Mouse (Mus musculus) skeletal muscle tissue, adult 2 months (tissue): ENCODE results near the gene Sytl3.

ENCODE experiments used
- DNase-seq: peaks from one replicate; pipeline ENCODE4 v3.0.0-alpha.2; 2012; ENCODE audit warnings: low read depth, low spot score

Gene Sytl3

DNA sequence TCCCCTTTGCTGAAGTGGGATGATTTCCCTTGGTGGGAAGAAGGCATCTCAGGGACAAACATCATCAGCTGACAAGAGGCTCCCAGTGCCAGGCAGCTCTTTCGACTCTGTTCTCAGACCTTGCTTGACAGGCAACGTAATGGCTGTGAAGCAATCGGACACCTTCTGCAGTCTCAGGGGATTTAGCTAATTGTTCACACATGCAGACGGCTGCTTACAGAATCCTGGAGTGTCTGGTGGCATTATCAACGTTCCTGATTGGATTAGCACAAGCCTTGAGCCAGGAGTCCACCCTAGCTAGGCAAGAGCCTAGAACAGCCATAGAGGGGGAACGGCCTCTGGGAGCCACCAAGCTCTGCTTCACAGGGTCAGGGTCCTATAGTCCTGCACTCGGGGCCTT is 93.5 kb downstream of the Sytl3 start:
- DNase-seq = no peak

DNA sequence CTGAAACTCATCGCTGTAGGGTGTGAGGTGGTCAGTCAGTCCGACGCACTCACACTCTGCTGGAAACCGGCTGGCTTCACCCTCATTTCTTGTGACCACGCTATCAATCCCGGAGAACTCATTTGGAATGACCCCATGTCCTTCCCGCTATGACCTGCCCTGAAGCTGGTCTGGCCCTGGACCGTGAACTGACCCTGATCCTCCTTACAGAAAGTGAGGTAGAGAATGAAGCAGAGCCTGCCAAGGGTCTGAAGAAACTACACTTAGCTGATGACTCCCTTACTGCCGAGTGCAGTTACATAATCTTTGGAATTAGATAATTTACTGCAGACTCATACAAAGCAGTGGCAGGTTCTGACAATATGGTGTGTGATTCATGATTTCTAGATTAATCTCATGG is 96.3 kb downstream of the Sytl3 start:
- DNase-seq = no peak

- DNase-seq = no peak
These were observed 97.0 kb downstream of the Sytl3 start for GRCm38 (mm10) chr17:6755873-6756272.

DNA sequence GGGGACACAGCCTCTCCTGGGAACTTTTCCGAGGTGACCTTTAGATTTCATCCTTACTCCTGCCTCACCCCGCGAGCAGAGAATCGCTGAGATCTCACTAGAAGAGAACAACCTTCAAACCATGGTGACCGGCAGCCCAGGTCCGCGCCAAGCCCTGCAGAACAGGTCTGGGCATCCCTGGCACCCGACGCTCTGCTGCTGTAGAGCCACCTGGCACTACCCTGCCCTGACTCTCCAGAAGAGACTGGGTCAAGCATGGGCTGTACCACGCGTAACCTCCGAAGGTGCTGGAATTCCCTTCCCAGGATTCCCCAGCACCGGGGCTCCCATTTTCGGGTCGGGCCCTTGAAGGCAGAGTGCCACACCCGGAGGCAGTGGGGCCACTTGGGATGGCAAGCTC is 99.0 kb downstream of the Sytl3 start:
- DNase-seq = no peak

DNA sequence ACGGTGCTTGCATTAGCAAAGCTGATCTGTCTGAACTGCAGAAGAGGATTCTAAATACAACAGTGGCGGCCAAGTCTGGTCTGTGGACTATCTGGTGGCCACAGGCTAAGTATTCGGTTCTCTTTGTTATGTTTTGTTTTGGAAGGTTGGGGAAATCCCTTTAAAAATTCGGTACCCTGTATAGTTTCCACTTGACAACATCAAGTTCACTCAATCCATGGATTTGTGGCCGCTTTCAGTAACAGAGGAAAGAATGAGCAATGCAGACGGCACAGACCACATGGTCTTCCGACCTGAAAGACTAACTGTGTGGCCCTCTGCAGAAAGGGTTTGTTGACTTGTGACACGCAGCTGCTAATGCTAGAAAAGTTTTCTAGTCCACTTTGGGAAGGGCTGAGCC is 100.0 kb downstream of the Sytl3 start:
- DNase-seq = no peak

DNA sequence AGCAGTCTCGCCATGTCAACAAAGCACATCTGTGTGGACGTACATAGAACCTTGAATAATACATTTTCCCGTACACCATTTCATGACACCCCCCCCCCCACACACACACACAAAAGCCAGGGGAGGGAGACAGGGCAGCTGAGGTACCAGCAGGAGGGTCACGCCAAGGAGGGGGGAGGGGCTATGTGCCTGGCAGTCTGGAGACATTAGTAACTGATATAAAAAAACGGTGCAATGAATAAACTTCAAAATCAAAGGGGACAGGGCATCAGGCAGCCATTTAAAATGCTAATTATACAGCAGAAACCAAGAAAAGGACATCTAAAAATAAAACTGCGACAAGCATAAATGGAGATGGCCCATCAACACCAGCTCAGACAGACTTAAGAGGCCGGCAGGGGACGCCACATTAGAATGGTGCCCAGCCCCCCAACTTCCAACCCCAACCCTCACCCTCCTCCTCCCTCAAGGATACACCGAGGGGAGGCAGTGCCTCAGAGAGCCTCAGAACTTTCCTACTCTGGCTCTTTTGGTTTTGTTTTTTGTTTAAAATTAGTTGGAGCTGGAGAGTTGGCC is 100.9 kb downstream of the Sytl3 start:
- DNase-seq = no peak

DNA sequence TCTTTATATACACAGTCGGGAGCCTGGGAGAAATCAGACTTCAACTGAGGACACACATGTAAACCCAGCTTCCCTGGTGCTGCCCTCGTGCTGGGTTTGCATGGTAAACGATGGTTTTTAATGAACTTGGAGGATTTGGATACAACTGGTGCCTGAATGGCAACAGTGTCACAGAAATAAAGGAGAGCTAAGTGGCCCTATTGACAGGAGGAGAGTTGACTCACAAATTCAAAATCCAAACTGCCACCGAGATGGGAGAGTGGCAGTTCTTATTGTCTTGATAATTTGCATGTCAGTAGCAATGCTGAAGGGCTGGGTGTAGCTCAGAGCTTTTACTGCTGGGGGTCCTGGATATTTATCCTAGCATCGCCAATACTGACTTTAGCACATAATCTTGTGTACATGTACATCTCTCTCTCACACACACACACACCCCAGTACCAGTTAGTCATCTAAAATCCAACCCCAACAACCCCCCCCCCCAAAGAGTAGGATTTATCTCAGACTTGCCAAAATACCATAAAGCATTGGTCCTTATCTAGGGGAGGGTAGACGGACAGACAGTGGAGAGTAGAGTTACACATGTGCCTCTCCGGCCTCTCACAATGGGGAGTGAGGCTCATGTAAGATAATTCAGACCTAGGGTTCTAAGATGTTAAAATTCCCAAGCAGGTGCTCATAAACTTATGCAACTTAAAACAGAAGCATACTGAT is 104.8 kb downstream of the Sytl3 start:
- no peak for DNase-seq

- DNase-seq = no peak
These were observed 105.3 kb downstream of the Sytl3 start for GRCm38 (mm10) chr17:6764227-6764593.

DNA sequence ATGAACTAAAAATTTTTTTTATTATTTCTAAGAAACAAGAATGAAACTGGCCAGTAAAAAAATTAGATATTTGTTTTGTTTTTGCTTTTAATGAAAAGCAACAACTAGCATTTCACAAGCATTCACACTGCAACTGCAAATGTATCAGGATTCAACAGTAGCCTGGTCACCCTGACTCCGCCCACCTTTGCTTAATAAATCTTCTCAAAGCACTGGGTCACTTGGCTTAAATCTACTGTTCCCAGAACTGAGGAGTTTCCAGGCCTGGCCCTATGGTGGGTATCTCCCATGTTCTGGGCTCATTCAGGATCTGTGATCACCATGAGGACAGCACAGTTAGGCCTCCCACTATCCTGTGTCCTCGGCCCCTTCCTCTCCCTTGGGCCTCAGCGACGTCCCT is 105.8 kb downstream of the Sytl3 start:
- DNase-seq = no peak

GRCm38 (mm10) chr17:6765886-6766285 is 107.0 kb downstream of the Sytl3 start:
- DNase-seq = no peak

DNA sequence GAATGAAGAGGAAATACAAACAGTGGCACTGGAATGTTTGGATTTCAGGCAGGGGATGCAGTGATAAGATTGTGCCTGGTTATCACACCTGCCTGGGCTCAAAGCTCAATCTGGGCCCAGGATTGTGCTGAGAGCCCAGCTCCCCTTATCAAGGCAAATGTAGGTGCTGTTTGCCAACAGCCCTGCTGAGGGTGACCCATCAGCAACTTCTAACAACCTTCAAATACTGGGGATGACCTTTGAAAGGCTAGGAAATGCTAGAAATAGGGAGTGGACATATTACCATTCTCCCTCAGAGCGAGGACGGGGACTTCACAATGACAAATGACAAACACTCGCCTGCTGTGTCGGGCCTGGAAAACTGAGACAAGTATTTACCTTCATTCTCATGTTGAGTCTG is 107.9 kb downstream of the Sytl3 start:
- DNase-seq = no peak

- DNase-seq = no peak
These were observed 108.9 kb downstream of the Sytl3 start for GRCm38 (mm10) chr17:6767771-6768170.

DNA sequence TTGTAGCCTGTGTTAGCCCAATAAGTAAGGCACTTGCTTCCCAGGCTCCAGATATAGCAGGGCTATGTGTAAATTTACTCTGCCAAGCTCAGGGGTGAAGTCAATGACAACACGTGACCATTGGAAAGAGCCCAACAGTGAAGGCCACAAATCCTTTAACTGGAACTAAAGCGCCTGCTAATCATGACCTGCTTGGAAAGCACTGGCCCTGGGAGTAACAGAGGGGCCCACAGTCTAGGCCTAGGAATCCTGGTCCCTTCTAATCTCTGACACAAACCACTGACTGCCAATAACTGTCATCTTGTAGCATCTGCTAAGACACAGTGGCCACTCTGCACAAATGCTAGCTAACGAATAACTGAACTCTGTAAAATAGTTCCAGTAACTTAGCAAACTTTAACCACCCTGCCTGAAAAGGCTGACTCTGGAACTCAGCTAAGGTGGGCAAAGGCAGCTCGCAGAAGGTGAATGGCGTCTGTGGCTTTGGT is 109.5 kb downstream of the Sytl3 start:
- DNase-seq = no peak

- DNase-seq = no peak
These were observed 110.7 kb downstream of the Sytl3 start for GRCm38 (mm10) chr17:6769602-6770001.

- no peak for DNase-seq
These were observed 113.0 kb downstream of the Sytl3 start for GRCm38 (mm10) chr17:6771661-6772489.

DNA sequence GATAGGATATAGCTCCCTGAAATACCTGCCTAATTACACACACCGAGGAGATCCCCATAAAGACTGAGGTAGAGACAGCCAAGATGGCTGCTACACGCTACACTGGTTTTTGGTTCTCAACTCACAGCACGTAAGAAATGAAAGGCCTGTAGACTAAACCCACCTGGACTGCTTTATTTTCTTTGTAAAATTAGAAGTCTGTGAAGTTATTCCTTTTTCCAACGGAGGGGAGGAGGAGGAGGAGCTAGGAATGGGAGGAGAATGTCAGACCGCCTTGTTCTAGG is 113.5 kb downstream of the Sytl3 start:
- DNase-seq = no peak

DNA sequence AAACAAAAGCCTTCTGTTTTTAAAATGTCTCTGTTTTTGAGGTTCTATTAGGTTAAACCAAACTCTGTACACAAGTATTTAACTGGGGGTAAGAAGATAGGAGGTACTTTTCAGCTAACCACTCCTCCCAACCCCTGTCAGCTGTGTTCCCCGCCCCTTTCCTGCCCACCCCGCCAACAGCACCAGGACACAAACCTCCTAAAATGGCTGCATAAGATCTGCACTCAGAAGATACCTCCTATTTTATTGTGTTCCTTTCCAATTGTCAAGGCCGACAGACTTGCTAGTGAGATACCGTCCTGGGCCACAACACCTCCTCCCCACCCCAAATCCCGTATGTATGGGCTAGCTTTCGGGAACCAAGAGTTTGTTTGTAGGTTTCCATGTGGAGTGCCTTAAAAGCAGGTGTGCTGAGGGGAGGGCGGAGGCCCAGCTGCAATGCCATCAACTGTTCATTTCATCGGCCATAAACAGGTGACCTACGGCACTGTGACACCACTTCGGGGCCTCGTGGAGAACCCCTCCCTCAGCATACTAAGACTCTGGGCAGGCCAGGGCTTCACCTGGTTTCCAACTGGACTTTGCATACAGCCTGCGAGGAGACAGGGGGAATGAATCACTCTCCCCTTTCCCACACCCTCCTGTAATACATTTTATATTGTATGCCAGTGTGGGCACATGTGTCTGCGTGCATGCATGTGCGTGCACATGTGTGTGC is 114.5 kb downstream of the Sytl3 start:
- DNase-seq = no peak

GRCm38 (mm10) chr17:6775221-6775620 is 116.3 kb downstream of the Sytl3 start:
- DNase-seq = no peak

DNA sequence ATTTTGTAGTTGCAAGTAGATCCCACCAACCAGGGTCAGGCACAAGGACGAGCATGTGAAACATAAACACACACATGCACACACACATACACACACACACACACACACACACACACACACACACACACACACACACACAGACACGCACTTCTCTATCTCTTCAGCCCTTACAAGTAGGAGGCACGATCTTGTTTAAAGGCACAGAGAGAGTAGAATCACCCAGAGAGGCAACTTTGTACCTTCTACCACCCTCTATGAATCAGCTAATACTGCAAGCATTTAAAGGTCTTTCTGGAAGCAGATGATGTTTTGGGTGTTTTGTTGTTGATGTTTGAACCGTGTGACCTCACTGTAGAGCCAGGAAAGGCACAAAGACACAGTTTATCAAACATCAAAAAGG is 116.8 kb downstream of the Sytl3 start:
- DNase-seq = no peak

DNA sequence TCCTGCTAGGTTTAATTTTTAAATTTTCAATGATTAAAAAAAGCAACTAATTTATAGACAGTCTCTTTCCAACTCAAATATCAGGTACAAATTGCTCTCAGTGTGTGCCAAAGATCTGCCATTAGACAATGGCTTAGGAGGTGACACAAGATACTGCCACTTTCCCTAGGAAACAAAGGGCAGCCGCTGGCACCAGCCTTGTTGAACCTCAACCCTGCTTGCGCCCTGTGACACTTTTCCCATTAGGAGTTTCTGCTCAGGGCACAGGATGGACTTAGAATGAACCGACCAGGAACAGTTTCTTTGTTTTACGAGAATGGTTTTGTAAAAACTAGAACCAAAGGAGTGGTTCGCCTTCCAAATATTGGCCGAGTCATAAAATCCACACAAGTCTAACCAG is 117.2 kb downstream of the Sytl3 start:
- DNase-seq = no peak

DNA sequence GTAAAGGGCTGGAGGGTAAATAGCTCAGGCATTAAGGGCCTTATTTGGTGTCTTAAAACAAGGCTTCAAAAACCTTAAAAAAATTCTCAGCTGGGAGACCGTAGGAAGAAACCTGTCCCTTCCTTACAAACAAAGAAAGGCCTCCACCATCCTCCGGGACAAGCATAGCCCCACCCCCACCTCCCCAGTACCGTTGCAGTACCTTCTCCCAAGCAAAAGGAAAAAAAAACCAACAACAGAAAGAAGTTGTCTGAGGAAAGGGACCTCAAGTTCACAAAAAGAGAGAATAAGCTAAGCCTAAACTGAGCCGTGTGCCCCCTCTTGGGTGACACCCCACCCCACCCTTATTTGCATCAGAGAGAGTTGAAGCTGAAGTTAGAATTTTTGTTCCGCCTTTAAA is 117.7 kb downstream of the Sytl3 start:
- DNase-seq = no peak

- DNase-seq = no peak
These were observed 118.2 kb downstream of the Sytl3 start for GRCm38 (mm10) chr17:6777061-6777460.
